Mouse (Mus musculus): ENCODE results near the gene Gm12695. TPM values are rescaled to one million over a fixed set of nuclear protein-coding genes. Genes with fewer than 3 reads are reported as not detected.

Gm12695 gene
- 0.05 TPM in 1 of 2 replicates, not detected in the other for polyA plus RNA-seq (2012; rRNA removed)

GRCm38 (mm10) chr4:96785086-96785485 lies at the start of gene Gm12695:
Gene Gm12695 (minus strand): TSS chr4:96785186.

Other genes with a start within 250 kb of the Gm12695 start
- gene Cyp2j6, start 231.5 kb downstream of the Gm12695 start, polyA plus RNA-seq (2012; rRNA removed), result 5.0 and 5.6 TPM in 2 replicates
- 5.1 and 6.9 TPM in 2 replicates for gene Cyp2j9, start 193.6 kb downstream of the Gm12695 start, polyA plus RNA-seq (2012; rRNA removed)
- not detected in 2 replicates for gene Cyp2j5, start 121.0 kb downstream of the Gm12695 start, polyA plus RNA-seq (2012; rRNA removed)

Measured in central nervous system, embryonic 18 days (tissue).